Mouse (Mus musculus) liver, embryonic 14.5 days (tissue): ENCODE results near the gene Psma7. TPM values are rescaled to one million over a fixed set of nuclear protein-coding genes. Genes with fewer than 3 reads are reported as not detected.

Experiments
- ATAC-seq: fragments of 200-750 bp; cut with Nextera tagmentation; 2 replicates; pipeline ENCODE4 v1.8.0; 2017; ENCODE audit warnings: moderate number of reproducible peaks, mild to moderate bottlenecking, moderate library complexity; ENCODE audit not compliant: insufficient read depth
- DNase-seq, 3 experiments: peaks; one replicate each; pipeline ENCODE4 v3.0.0-alpha.2; 2012 to 2013; ENCODE audit warnings: low read depth in 3 of 3, low spot score in 3 of 3
- H3K27ac ChIP-seq: fragments of 300-500 bp; sonication (generic); 2 replicates; pipeline ENCODE4 v1.5.1; 2014; ENCODE audit warnings: moderate library complexity, mild to moderate bottlenecking, control low read depth, inconsistent platforms
- H3K27me3 ChIP-seq: fragments of 300-500 bp; sonication (generic); 2 replicates; pipeline ENCODE4 v1.6.1; 2014; ENCODE audit warnings: mild to moderate bottlenecking, low read length, moderate library complexity; ENCODE audit not compliant: control insufficient read depth, insufficient read depth
- H3K36me3 ChIP-seq: fragments of 300-500 bp; sonication (generic); replicated peaks from 2 replicates; pipeline ENCODE4 v1.6.1; 2014; ENCODE audit warnings: low read depth; ENCODE audit not compliant: control insufficient read depth, insufficient read depth
- H3K4me1 ChIP-seq, 2 experiments: fragments of 200-500 bp in 1 of 2; fragments of 300-500 bp in 1 of 2; sonication (generic) in 1 of 2; replicated peaks; 2 replicates each; pipeline ENCODE4 v1.6.1; 2012 to 2014; ENCODE audit warnings: antibody characterized with exemption in 1 of 2, inconsistent platforms in 1 of 2, low read length in 1 of 2; ENCODE audit not compliant: control insufficient read depth in 2 of 2, insufficient read depth in 2 of 2
- H3K4me2 ChIP-seq: fragments of 300-500 bp; sonication (generic); 2 replicates; pipeline ENCODE4 v1.6.1; 2014; ENCODE audit warnings: low read depth, mild to moderate bottlenecking, control low read depth, moderate library complexity
- H3K4me3 ChIP-seq, 2 experiments: fragments of 200-500 bp in 1 of 2; fragments of 300-500 bp in 1 of 2; sonication (generic) in 1 of 2; 2 replicates each; pipeline ENCODE4 v1.5.1; 2012 to 2014; ENCODE audit warnings: low read depth in 2 of 2, low read length in 2 of 2, mild to moderate bottlenecking in 2 of 2, control low read depth in 1 of 2, inconsistent platforms in 1 of 2, moderate library complexity in 1 of 2; ENCODE audit not compliant: insufficient read depth in 1 of 2
- H3K9ac ChIP-seq: fragments of 300-500 bp; sonication (generic); replicated peaks from 2 replicates; pipeline ENCODE4 v1.6.1; 2014; ENCODE audit warnings: mild to moderate bottlenecking, control low read depth, moderate library complexity
- H3K9me3 ChIP-seq: fragments of 300-500 bp; sonication (generic); 2 replicates; pipeline ENCODE4 v1.6.1; 2016; ENCODE audit warnings: low read length, mixed read lengths; ENCODE audit not compliant: control insufficient read depth
- CTCF ChIP-seq: IDR thresholded peaks from 2 replicates; pipeline ENCODE4 v1.5.1; 2016; ENCODE audit warnings: antibody characterized with exemption, low read depth, control low read depth
- EP300 ChIP-seq: IDR thresholded peaks from 2 replicates; pipeline ENCODE4 v1.6.1; 2016; ENCODE audit warnings: antibody characterized with exemption, low read depth
- WGBS: fragments of 180-500 bp; shearing (Covaris S2); extraction: QIAGEN DNeasy Blood & Tissue Kit; methylation state at CpG from one replicate; pipeline ENCODE4 v1.1.7; 2014; ENCODE audit not compliant: insufficient replicate concordance; 5-methylcytosine and 5-hydroxymethylcytosine counted together
- polyA plus RNA-seq, 2 experiments: library from polyadenylated mRNA; depleted of rRNA in 1 of 2; stranded (reverse) in 1 of 2; unstranded in 1 of 2; fragments of >200 nt; fragmentation: Nextera tagmentation in 1 of 2; extraction: Ambion mirVana in 1 of 2; gene quantifications; 2 replicates each; pipeline versions ENCODE4 v1.2.1 to v1.2.3; 2012 to 2014

The Psma7 gene
- polyA plus RNA-seq, 2 experiments, result 150 to 347 TPM

DNA sequence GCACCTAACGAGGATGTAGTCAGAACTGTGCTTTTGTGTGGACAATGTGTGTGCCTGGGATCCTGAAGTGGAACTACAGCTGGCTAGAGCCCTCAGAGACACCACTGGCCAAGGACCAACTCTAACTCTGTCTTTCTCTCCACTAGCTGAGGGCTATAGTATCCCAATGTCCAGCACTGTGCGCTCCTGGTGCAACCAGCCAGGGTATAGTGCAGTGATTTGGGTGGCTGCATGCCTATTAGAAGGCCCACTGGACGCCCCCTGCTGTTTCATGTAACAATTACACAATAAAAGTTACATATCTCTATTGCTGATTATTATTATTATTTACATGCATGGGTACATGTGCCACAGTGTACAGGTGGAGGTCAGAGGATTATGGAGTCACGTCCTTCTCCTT, 3.0 kb upstream of the Psma7 start:
- H3K9ac ChIP-seq, result no peak overlapping the region
- no peaks in the 10 kb centered on the region for H3K9me3 ChIP-seq
- TF ChIP-seq CTCF, result peak; percentile 78
- TF ChIP-seq EP300, result no peak
- no peak for DNase-seq
- peaks cover under 1% of the 10 kb centered on the region for H3K36me3 ChIP-seq
- H3K4me3 ChIP-seq, result no peak overlapping the region
- no peak overlapping the region for H3K27ac ChIP-seq
- H3K27me3 ChIP-seq, result peaks cover 3% of the 10 kb centered on the region
- WGBS, result 37% methylated on average over 4 of the region's 4 CpGs
- peaks cover 9 to 13% of the 10 kb centered on the region in 2 experiments for H3K4me1 ChIP-seq
- no peak overlapping the region for H3K4me2 ChIP-seq
- ATAC-seq, result no peak

DNA sequence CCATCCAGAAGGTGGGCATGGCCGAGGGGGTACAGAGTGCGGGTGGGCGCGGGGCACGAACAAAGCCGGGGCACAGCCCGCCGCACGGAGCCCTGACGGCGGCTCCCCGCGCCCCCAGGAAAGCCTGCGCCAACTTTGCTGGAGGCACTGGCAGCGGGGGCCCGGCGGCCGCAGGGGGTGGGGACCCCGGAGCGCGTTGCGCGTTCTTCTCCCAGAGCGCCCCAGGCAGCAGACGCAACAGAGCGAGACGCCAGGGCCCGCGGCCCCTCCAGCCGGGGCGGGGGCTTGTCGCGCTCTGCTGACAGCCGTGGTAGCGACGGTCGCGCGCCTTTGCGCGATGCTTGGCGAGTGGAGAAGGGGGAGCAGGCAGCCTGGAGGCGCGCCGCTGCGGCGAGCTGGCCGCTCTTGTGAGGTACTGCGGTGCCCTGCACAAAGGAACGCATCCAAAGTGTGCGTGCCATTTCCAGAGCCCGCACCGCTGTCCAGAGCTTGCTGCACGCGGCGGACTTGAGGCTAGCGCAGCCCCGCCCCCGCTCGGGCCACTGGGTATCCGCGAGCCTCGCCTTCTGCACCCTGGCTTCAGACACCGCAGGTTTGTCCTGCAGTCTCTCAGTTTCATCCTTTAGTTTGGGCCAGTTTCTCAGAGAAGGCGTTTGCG, 754 bp upstream of the Psma7 start:
- peak overlapping the region; percentile 77 for H3K9ac ChIP-seq
- peak overlapping the region; percentile 100 for H3K4me2 ChIP-seq
- no peaks in the 10 kb centered on the region for H3K9me3 ChIP-seq
- peaks cover 17% of the 10 kb centered on the region for H3K36me3 ChIP-seq
- DNase-seq (no peak), ATAC-seq (peak; percentile 6; the same call in 1 of the 2 replicates)
- H3K4me1 ChIP-seq, result peaks cover 10 to 13% of the 10 kb centered on the region in 2 experiments
- H3K27ac ChIP-seq, result peak overlapping the region; percentile 42
- no peak for TF ChIP-seq CTCF
- TF ChIP-seq EP300, result no peak
- peaks cover 3% of the 10 kb centered on the region for H3K27me3 ChIP-seq
- H3K4me3 ChIP-seq, result peak overlapping the region; percentile 73 to 81
- WGBS, result under 1% methylated on average over 66 of the region's 66 CpGs

DNA sequence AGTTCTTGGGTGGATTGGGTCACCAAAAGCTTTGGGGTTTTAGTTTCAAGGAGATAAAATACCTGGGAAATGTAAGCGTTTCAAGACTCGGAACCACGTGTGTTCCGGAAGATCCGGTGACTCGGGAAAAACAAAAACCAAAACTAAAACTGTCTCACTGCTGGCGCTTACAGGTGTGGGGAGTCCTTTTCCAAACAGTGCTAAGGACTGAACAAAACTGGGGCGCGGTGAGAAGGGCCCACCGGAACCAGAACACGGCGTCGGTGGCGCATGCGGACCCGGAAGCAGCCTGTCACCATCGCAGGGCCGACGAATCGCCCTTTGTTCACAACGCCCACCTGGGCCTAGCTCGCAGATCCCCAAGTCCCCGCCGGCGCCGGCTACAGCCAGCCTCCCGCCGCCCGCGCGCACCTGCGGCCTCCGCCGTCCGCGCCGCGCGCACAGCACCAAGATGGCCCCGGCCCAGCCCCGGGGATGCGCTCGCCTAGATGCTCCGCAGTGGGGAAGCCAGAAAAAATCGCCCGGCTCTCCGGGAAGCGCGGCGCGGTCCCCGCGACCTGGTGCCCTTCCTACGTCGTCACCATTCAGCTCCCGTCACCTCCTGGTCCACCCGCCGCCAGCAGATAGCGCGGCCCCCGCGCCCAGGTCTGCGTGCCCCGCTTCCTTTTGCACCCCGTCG, 517 bp downstream of the Psma7 start:
- Histone ChIP-seq H3K4me3 (peak overlapping the region; percentile 73 to 81), H3K36me3 (peaks cover 29% of the 10 kb centered on the region), H3K27ac (peak overlapping the region; percentile 83), H3K27me3 (peaks cover 3% of the 10 kb centered on the region), H3K9ac (peak overlapping the region; percentile 84), H3K4me1 (peaks cover 10 to 13% of the 10 kb centered on the region in 2 experiments), H3K4me2 (peak overlapping the region; percentile 100), H3K9me3 (no peaks in the 10 kb centered on the region)
- DNase-seq (no peak), ATAC-seq (peak; percentile 62)
- no peak for TF ChIP-seq EP300
- no peak for TF ChIP-seq CTCF
- under 1% methylated on average over 66 of the region's 66 CpGs for WGBS

DNA sequence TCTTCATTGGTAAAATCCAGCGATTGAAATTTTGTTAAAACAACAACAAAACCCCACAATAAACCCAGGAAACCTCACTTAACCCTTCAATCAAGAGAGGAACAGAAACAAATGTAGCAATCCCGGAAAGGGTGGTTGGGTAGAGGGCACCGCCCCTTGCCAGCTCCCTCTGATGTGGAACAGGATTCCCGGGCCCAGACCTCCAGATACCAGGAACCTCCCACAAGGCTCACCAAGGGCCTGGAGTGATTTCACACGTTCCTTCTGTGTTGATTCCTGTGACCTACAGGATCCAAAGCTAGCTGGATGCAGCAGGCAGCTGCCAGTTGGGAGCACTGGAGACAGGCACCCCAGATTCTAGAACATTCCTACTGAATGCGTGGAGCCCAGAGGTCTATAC, 1.8 kb downstream of the Psma7 start:
- H3K4me1 ChIP-seq, result peaks cover 10 to 13% of the 10 kb centered on the region in 2 experiments
- no peaks in the 10 kb centered on the region for H3K9me3 ChIP-seq
- peaks cover 3% of the 10 kb centered on the region for H3K27me3 ChIP-seq
- DNase-seq (no peak), ATAC-seq (no peak)
- H3K9ac ChIP-seq, result no peak overlapping the region
- peak overlapping the region; percentile 47 to 73; a peak in 3 of 4 replicates for H3K4me3 ChIP-seq
- TF ChIP-seq EP300 (no peak), CTCF (no peak)
- peaks cover 42% of the 10 kb centered on the region for H3K36me3 ChIP-seq
- H3K4me2 ChIP-seq, result peak overlapping the region; percentile 100; the same call in 1 of the 2 replicates
- 44% methylated on average over 6 of the region's 6 CpGs for WGBS
- H3K27ac ChIP-seq, result no peak overlapping the region

DNA sequence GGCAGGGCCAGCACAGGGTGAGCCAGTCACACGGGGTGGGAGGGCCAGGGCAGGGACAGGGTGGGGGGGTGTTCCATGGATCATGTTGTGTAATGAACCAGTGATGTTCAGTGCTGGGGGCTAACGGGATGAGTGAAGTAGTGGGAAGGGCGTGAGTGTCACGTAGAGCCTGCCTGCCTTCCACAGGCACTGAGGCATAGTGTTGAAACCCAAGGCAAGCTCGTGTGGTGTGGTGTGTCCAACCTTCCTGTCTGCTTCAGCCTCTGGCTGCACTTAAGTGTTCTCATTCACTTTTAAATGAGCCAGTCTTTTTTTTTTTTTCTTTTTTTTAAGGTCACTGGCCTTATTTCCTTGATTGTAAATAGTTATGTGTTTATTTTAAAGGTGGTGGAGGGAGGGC, 7.5 kb downstream of the Psma7 start:
- Histone ChIP-seq H3K9ac (no peak overlapping the region), H3K36me3 (peaks cover 64% of the 10 kb centered on the region), H3K4me1 (no peaks in the 10 kb centered on the region), H3K27ac (no peak overlapping the region), H3K4me2 (no peak overlapping the region), H3K4me3 (no peak overlapping the region), H3K27me3 (no peaks in the 10 kb centered on the region), H3K9me3 (no peaks in the 10 kb centered on the region)
- ATAC-seq (no peak), DNase-seq (no peak)
- WGBS, result 58% methylated on average over 5 of the region's 5 CpGs
- TF ChIP-seq CTCF (no peak), EP300 (no peak)
